Mouse (Mus musculus): ENCODE results near the gene Doc2a.

- no peak for TF ChIP-seq POLR2A (IDR thresholded peaks at IDR 0.05; ENCODE audit: insufficient read length, low read depth)
- no peak for TF ChIP-seq E2F4 (IDR thresholded peaks at IDR 0.05; ENCODE audit: insufficient read depth)
- no peak for TF ChIP-seq TCF12 (IDR thresholded peaks at IDR 0.05; ENCODE audit: insufficient read depth, poor library complexity, severe bottlenecking)
Observed at GRCm38 (mm10) chr7:126848794-126849193, 1.6 kb downstream of the Doc2a start.

All from myocyte (in vitro differentiated cells).